Mouse (Mus musculus): ENCODE data around the gene Eva1c. TPM values are rescaled to one million over a fixed set of nuclear protein-coding genes. Genes with fewer than 3 reads are reported as not detected.

The Eva1c gene
- polyA plus RNA-seq, 1 experiment from 2014 or later = 3.1 TPM

DNA sequence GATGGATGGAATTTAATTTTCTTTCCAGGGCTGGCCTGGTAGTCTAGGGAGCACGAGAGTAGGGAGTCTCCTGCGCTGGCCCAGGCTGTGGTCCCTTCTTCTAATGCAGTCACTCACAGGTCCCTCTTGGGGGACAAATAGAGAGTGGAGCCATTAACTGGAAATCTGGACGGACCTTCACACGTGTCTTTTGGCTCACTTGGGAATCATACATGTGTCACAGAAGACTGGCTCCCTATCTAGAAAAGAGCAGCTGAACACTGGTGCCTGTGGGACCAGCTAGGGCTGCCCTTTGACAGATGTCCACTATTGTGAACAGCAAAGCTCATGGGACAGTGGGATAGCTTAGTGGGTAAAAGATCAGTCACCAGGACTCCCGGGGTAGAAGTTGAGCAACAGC is 478 bp upstream of the Eva1c start:
- no peak for ATAC-seq (ENCODE audit: insufficient number of reproducible peaks, low FRiP score, low TSS enrichment, low read depth)
- Histone ChIP-seq H3K4me3 (replicated peaks) (no peak overlapping the region), H3K9me3 (replicated peaks) (no peaks in the 10 kb centered on the region), H3K4me2 (replicated peaks) (no peak overlapping the region), H3K4me1 (peaks cover 16% of the 10 kb centered on the region), H3K36me3 (no peaks in the 10 kb centered on the region), H3K27me3 (peaks cover 17% of the 10 kb centered on the region), H3K9ac (no peak overlapping the region), H3K27ac (replicated peaks) (no peak overlapping the region)
- WGBS = 77% methylated on average over 5 of the region's 5 CpGs

DNA sequence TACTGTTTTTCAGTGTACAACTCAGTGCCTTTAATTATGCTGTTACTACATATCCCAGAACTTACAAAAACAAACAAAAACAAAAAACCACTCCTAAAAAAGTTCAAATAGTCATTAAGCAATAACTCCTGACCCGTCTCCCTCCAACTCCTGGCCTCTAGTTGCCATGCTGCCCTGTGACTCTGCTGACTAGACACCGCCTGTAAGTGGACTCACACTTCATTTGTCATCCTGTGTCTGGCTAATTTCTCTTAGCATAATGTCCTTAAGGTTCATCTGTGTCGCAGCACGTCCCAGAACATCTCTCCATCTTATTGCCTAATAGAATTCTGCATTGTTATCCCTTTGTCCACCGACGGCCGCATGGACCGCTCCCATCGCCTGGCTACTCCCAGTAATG is 979 bp downstream of the Eva1c start:
- peaks cover 31% of the 10 kb centered on the region for H3K27me3 ChIP-seq
- H3K4me2 ChIP-seq (replicated peaks) = no peak overlapping the region
- no peaks in the 10 kb centered on the region for H3K36me3 ChIP-seq
- 84% methylated on average over 9 of the region's 9 CpGs for whole genome bisulfite sequencing
- H3K9ac ChIP-seq = no peak overlapping the region
- peaks cover 23% of the 10 kb centered on the region for H3K4me1 ChIP-seq
- H3K4me3 ChIP-seq (replicated peaks) = no peak overlapping the region
- ATAC-seq (ENCODE audit: insufficient number of reproducible peaks, low FRiP score, low TSS enrichment, low read depth) = no peak
- no peak overlapping the region for H3K27ac ChIP-seq (replicated peaks)
- H3K9me3 ChIP-seq (replicated peaks) = no peaks in the 10 kb centered on the region

DNA sequence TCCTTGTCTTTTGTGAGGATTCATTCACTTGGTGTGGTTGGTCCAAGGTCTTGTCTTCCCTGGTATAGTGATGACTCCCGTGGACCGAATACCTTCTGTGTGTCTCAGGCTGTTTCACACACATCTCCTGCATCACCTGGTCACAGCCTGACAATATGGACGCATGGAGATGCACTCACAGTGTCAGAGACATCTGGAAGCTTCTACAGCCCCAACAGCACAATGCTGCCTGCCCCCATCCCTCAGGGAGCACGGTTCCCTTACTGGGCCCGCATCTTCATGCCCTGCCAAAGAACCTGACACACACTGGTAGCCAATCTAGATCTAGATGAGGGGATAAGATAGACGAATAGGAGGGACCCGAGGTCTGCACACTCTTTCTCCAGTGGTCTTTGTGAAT is 2.6 kb downstream of the Eva1c start:
- H3K9me3 ChIP-seq (replicated peaks) = no peaks in the 10 kb centered on the region
- no peak overlapping the region for H3K4me2 ChIP-seq (replicated peaks)
- 78% methylated on average over 7 of the region's 7 CpGs for WGBS
- H3K36me3 ChIP-seq = no peaks in the 10 kb centered on the region
- peaks cover 31% of the 10 kb centered on the region for H3K4me1 ChIP-seq
- H3K27ac ChIP-seq (replicated peaks) = no peak overlapping the region
- ATAC-seq (ENCODE audit: insufficient number of reproducible peaks, low FRiP score, low TSS enrichment, low read depth) = no peak
- no peak overlapping the region for H3K9ac ChIP-seq
- H3K27me3 ChIP-seq = peaks cover 38% of the 10 kb centered on the region
- no peak overlapping the region for H3K4me3 ChIP-seq (replicated peaks)

DNA sequence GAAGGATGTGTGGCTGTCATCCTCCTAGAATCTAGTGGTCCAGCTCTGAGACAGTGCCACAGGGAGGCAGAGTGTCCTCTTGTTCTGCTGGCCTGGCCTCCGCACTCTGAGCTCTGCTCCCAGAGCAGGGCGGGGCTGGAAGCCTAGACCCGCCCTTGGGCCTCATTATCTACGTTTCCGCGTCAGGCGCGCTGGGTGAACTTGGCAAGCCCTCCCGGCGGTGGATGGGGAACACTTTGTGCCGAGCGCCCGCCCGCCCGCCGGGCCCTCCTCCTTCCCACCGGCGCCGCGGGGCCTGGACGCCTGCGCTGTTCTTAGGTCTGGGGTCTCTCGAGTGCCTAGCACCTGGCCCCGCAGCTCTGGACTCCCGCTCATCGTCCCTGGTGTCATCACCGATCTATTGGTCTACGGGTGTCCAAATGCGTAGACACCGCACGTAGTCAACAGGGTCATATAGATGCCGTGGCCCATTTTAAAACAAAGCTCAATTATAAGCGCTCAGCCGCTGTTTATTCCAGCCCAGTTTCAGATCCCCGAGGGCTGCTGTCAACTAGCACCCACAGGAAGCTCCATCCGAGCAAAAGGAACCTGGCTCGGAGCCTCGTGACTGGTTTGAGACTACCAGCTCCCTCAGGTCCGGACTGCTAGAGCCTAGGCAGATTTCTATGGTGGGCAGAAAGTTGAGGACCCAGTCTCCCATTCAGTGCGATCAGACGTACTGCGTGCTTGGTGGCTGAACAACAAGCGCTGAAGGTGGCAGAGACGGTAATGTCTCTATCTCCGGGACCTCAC is 3.6 kb downstream of the Eva1c start:
- Histone ChIP-seq H3K27ac (replicated peaks) (0 out of 2 replicates have a peak overlapping the region, but pooled peaks have one; percentile 22), H3K27me3 (peaks cover 38% of the 10 kb centered on the region), H3K36me3 (no peaks in the 10 kb centered on the region), H3K4me2 (replicated peaks) (peak overlapping the region; percentile 100), H3K9me3 (replicated peaks) (no peaks in the 10 kb centered on the region), H3K9ac (peak overlapping the region; percentile 26), H3K4me3 (replicated peaks) (peak overlapping the region; percentile 56), H3K4me1 (peaks cover 31% of the 10 kb centered on the region)
- peak; percentile 71 for ATAC-seq (ENCODE audit: insufficient number of reproducible peaks, low FRiP score, low TSS enrichment, low read depth)
- WGBS = under 1% methylated on average over 45 of the region's 45 CpGs

DNA sequence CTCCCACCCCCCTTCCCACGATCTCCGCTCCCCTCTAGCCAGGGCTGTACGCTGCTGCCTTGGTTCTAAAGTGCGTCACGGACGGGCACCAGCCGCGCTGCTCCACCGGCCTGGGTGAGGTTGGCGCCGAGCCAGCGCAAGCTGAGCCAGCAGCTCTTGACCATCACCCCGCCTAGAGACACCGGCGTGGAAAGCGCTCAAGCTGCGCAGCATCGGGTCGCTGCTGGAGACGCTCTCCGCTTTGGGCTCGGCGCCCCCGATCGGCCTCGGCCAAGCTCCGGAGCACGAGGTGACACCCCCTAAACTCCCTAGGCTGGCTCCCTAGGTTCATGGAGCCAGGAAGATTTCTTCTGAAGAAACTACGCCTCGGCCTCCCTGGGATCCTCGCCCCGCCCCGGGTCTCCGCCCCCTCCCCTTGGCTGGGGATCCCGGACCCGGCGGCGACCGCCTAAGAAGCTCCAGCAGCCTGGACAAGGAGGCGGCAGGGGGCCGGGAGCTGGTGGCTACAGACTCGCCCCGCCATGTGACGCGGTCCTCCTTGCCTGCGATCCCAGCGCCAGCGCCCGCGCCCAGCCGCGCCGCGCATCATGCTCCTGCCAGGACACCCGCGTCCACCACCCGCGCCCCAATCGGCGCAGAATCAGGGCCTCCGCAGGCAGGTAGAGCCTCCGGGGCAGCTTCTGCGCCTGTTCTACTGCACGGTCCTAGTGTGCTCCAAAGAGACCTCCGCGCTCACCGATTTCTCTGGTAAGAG is 4.3 kb downstream of the Eva1c start:
- Histone ChIP-seq H3K27ac (replicated peaks) (0 out of 2 replicates have a peak overlapping the region, but pooled peaks have one; percentile 22), H3K4me1 (peaks cover 31% of the 10 kb centered on the region), H3K9ac (peak overlapping the region; percentile 26), H3K36me3 (no peaks in the 10 kb centered on the region), H3K4me3 (replicated peaks) (peak overlapping the region; percentile 56), H3K4me2 (replicated peaks) (peak overlapping the region; percentile 100), H3K9me3 (replicated peaks) (no peaks in the 10 kb centered on the region), H3K27me3 (peaks cover 38% of the 10 kb centered on the region)
- ATAC-seq (ENCODE audit: insufficient number of reproducible peaks, low FRiP score, low TSS enrichment, low read depth) = peak; percentile 58
- under 1% methylated on average over 66 of the region's 67 CpGs for WGBS

DNA sequence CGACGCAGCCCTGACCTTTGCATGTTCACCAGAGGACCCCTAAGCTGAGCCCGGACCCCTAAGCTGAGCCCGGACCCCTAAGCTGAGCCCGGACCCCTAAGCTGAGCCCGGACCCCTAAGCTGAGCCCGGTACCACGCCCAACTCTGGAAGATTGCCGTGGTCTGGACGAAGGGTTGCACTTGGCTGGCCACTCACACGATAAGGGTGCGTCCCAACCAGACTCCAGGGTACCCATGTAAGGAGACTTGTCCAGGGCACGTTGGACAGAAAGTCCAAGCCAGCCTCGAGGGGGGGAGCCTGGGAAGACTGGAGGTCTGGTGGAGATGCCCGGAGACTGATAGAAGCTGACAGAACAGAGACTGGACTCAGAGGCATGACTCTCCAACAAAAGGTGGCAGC is 5.2 kb downstream of the Eva1c start:
- ATAC-seq (ENCODE audit: insufficient number of reproducible peaks, low FRiP score, low TSS enrichment, low read depth) = no peak
- Histone ChIP-seq H3K9ac (no peak overlapping the region), H3K4me3 (replicated peaks) (peak overlapping the region; percentile 56), H3K27ac (replicated peaks) (no peak overlapping the region), H3K9me3 (replicated peaks) (no peaks in the 10 kb centered on the region), H3K4me1 (peaks cover 31% of the 10 kb centered on the region), H3K36me3 (no peaks in the 10 kb centered on the region), H3K4me2 (replicated peaks) (peak overlapping the region; percentile 100), H3K27me3 (peaks cover 38% of the 10 kb centered on the region)
- WGBS = 23% methylated on average over 15 of the region's 15 CpGs

DNA sequence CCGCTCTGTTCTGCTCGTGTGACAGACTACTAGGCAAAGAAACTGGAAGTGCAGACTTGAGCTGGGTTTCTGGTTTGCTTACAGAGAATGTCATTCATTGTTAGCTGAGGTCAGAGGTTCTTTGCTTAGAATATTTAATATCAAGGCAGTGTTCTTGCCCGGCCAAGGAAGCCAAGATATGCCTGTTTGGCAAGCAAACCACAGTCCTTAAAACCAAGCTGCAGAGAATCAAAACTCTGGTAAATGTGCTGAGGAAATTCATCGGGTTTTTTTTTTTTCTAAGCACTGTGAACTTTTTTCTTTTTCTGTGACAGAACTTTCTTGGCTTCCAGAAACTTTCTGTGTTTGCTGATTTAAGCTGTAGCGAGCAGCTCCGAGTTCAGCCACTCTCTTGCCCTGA is 6.0 kb downstream of the Eva1c start:
- 29% methylated on average over 6 of the region's 6 CpGs for WGBS
- Histone ChIP-seq H3K4me2 (replicated peaks) (no peak overlapping the region), H3K9ac (no peak overlapping the region), H3K27ac (replicated peaks) (no peak overlapping the region), H3K9me3 (replicated peaks) (no peaks in the 10 kb centered on the region), H3K4me1 (peaks cover 31% of the 10 kb centered on the region), H3K36me3 (no peaks in the 10 kb centered on the region), H3K27me3 (peaks cover 38% of the 10 kb centered on the region), H3K4me3 (replicated peaks) (no peak overlapping the region)
- no peak for ATAC-seq (ENCODE audit: insufficient number of reproducible peaks, low FRiP score, low TSS enrichment, low read depth)

DNA sequence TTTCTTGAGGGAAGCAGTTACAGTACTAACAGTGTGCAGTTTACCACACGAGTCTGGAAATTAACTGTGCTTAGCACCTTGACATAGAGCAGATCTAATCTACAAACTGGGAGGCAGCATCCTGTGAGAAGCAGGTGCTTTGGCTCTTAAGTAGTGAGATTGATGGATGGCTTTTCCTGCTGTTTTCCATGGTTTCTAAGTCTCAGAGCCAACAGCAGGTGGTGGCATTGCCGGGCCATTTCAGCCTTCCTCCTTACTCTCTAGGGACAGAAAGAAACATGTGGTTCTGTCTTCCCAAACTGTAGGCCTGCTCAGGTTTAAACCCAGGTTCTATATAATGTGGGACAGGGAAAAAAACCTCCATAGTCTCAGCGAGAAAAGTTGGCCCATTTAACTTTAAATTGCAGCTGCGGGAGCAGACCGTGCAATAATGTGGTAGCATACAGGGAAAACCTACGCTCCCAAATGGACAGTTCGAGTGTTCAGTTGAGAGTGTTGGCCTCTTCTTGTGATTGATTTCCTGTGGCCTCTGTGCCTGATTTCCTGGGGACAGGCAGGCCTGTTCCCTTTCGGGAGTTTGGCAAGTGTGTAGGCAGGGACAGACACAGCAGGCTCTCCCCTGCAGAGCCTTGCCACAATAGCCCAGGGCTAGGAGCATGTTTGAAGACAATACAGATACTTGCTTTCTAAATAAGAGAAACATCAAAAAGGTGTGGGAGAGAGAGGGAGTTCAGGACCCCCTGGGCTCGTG is 6.7 kb downstream of the Eva1c start:
- H3K4me3 ChIP-seq (replicated peaks) = no peak overlapping the region
- no peaks in the 10 kb centered on the region for H3K36me3 ChIP-seq
- no peak overlapping the region for H3K9ac ChIP-seq
- H3K9me3 ChIP-seq (replicated peaks) = no peaks in the 10 kb centered on the region
- ATAC-seq (ENCODE audit: insufficient number of reproducible peaks, low FRiP score, low TSS enrichment, low read depth) = no peak
- no peak overlapping the region for H3K4me2 ChIP-seq (replicated peaks)
- H3K27ac ChIP-seq (replicated peaks) = no peak overlapping the region
- WGBS = 23% methylated on average over 9 of the region's 9 CpGs
- H3K27me3 ChIP-seq = peaks cover 38% of the 10 kb centered on the region
- peaks cover 31% of the 10 kb centered on the region for H3K4me1 ChIP-seq

DNA sequence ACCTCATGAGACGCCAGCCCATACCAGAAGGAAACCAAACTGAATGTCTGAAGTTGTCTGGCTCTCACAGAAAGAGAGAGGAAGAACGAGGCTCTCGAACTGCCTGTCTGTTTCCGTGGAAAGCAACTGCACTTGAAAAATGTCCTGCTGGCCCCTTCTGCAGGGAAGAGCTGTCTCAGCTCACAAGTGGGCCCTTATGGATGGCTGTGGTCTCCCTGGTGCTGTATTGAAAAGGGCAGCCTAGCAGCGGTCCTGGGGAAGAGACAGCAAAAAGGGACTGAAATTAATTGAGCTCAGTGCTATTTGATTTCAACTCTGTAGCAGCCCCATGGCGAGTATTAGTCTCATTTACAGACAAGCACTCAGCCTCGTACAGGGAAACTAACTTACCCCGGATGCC is 10.9 kb downstream of the Eva1c start:
- H3K4me1 ChIP-seq = peaks cover 8% of the 10 kb centered on the region; the same call in 1 of the 2 replicates
- no peak overlapping the region for H3K4me2 ChIP-seq (replicated peaks)
- H3K9ac ChIP-seq = no peak overlapping the region
- H3K4me3 ChIP-seq (replicated peaks) = no peak overlapping the region
- ATAC-seq (ENCODE audit: insufficient number of reproducible peaks, low FRiP score, low TSS enrichment, low read depth) = no peak
- peaks cover 7% of the 10 kb centered on the region for H3K27me3 ChIP-seq
- H3K36me3 ChIP-seq = no peaks in the 10 kb centered on the region
- WGBS = 73% methylated on average over 8 of the region's 8 CpGs
- H3K9me3 ChIP-seq (replicated peaks) = no peaks in the 10 kb centered on the region
- H3K27ac ChIP-seq (replicated peaks) = no peak overlapping the region

DNA sequence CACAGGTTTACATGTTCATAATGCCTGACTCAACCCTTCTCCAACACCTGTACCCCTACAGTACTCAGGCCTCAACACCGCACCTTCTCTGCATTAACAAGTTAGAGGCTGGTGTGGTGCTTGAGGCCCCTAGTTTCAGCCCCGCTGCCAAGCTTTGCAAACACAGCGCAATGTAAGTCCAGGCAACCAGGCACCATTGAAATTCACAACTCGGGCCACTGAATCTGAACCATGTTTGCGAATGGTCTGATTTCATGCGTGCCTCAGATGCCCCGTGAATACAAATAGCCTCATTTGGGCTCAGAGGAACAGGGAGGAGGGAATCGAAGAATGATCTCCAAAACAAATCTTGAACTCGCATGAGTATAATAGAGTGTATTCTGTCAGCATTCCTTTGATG is 15.6 kb downstream of the Eva1c start:
- Histone ChIP-seq H3K4me3 (replicated peaks) (no peak overlapping the region), H3K27me3 (no peaks in the 10 kb centered on the region), H3K27ac (replicated peaks) (no peak overlapping the region), H3K9me3 (replicated peaks) (no peaks in the 10 kb centered on the region), H3K4me2 (replicated peaks) (no peak overlapping the region), H3K9ac (no peak overlapping the region), H3K36me3 (no peaks in the 10 kb centered on the region), H3K4me1 (peaks cover 12% of the 10 kb centered on the region; the same call in 1 of the 2 replicates)
- no peak for ATAC-seq (ENCODE audit: insufficient number of reproducible peaks, low FRiP score, low TSS enrichment, low read depth)
- WGBS = 54% methylated on average over 9 of the region's 9 CpGs

DNA sequence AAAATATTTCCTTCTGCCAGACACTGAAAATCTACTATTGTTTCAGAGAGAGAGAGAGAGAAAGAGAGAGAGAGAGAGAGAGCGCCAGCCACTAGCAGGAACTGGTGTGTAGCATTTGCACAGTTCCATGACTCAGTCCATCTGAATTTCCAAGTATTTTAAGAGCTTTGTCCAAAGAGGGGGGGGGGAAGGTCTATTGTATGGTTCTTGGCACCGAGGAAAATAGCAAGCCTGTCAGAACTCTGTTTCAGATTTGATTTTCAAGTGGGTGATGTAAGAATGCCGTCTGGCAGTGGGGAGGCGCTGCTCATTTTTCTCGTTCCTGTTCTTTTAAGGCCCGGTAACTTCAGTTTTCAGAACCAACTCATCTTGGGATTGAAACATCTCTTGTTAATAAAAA is 18.5 kb downstream of the Eva1c start:
- H3K27me3 ChIP-seq = no peaks in the 10 kb centered on the region
- no peak overlapping the region for H3K4me3 ChIP-seq (replicated peaks)
- no peak overlapping the region for H3K4me2 ChIP-seq (replicated peaks)
- H3K36me3 ChIP-seq = no peaks in the 10 kb centered on the region
- H3K4me1 ChIP-seq = peaks cover 24% of the 10 kb centered on the region; the same call in 1 of the 2 replicates
- no peak overlapping the region for H3K9ac ChIP-seq
- no peak for ATAC-seq (ENCODE audit: insufficient number of reproducible peaks, low FRiP score, low TSS enrichment, low read depth)
- 47% methylated on average over 6 of the region's 6 CpGs for WGBS
- no peaks in the 10 kb centered on the region for H3K9me3 ChIP-seq (replicated peaks)
- H3K27ac ChIP-seq (replicated peaks) = peak overlapping the region; percentile 29; the same call in 1 of the 2 replicates
